Mouse (Mus musculus) cerebellum, postnatal 36 days (tissue): ENCODE results near the gene Pknox2.

Experiments
- DNase-seq, 2 experiments: peaks; one replicate each; pipeline ENCODE4 v3.0.0; 2021 to 2022; ENCODE audit warnings: mixed read lengths in 2 of 2

Gene Pknox2

DNA sequence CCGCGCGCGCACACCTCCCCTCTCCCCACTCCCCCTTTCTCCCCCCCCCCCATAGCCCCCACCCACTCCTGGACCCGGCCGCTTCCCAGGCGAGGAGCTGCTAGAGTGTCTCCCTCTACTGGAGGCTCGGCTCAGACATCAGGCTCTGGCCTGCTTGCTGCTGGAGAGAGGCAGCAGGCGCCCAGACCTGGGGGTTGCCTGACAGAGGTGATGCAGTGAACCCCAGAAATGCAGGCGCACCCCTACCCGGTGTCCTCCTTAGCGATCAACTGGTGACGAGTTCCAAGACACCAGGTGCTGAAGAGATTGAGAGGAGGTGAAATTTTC, at the start of gene Pknox2:
TSS of gene Pknox2 (minus strand) at position 49 of the 327 bp plus-strand sequence.
- peak; percentile 88 to 90 for DNase-seq

DNA sequence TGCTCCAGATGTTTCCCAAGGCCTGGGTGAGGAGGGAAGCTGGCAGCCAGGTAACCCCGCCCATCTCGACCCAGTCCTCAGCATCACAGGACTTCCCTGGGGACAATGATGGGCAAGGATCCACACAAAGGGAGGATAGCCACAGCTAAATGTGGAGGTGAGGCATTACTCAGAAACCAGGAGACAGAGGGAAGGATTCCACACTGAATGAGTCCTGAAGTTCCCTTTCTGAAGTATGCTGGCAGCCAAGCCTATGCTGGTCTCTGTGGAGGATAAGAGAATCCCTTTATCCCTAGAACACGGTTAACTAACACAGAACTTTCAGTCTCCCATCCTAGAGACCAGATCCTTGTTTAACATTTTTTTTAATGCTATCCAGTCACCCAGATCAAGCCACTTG, 40.8 kb upstream of the Pknox2 start:
- DNase-seq, result no peak

DNA sequence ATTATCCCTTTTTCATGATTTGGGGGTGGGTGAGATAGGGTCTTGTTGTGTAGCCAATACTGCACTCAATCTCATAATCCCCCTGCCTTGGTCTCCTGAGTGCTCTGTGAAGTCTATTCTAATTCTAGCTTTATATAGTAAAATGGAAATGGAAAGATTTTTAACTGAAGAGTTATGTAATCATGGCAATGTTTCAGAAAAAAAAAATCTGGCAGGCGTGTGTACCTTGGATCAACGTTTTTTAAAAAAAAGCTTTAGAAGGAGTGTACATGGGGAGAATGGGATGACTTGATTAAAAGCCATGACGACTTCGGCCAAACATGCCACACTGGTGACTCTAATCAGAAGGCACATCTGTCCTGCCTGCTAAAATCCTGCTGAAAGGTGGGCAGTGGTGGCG, 40.2 kb upstream of the Pknox2 start:
- DNase-seq, result no peak

DNA sequence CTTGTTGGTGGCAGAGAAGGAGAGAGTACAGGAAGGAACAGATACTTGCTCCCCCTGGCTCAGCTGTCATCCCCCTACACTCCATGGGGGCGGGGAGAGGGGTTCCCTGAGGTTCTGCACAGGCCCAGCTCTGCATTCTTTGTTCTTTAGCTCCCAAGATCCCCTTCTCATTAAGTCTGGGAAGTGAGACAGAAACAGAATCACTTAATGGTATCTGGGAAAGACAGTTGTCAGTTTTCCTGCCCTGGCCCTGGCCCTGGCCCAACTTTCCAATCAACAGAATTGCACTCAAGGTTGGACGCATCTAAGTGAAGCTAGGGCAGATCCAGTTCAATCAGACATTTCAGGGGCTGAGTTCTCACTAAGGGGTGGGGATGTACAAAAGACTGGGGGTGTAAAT, 36.0 kb upstream of the Pknox2 start:
- DNase-seq, result no peak

DNA sequence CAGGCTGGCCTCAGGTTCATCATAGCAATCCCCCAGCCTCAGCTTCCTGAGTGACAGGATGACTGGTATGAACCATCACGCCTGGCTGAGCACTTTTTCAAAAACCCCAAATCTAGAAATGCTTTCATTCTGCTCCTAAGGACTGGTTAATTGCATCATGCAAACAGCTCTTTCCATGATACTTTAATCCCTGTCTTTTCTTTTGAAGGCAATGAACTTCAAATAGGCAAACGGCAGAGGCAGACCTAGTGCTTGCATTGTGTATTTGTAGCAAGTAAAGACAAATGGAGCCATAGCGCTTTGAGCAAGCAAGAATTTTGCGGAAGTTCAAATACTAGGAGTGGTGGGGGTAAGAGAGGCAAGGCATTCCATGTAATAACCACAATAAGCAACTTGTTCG, 34.4 kb upstream of the Pknox2 start:
- DNase-seq, result no peak

DNA sequence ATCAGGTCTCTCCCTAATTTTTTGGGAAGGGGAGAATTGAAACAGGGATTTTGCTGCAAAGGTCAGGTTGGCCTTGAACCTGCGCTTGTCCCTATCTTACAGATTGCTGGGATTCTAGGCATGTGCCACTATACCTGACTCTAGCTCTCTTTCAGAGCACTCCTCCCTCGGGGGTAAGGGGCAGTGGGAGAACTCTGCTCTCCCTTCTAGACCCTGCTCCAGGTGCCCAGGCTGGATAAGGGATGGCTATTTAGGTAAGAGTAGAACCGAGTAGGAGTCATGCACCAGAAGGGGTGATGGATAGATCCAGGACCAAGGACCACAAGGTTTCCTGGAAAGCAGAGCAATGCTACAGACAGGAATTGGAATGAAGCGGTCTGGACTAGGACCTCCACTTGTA, 32.4 kb upstream of the Pknox2 start:
- no peak for DNase-seq

DNA sequence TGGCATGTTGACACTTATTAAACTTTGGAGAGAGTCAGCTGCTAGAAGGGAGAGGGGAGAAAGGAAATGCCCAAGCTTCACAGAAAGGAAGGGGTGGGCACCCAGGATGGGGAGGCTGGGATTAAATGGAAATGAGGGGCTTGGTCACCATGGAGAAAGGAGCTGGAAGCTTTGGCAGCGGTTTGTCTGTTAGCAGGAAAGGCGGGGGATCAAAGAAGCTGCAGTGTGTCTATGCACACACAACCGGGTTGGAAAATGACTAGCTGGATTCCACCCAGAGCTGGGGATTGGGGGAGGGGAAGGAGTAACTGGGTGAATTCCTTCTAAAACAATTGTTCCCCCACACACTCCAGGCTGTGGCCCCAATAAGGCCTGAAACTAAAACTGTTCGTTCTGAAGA, 31.7 kb upstream of the Pknox2 start:
- DNase-seq, result no peak

DNA sequence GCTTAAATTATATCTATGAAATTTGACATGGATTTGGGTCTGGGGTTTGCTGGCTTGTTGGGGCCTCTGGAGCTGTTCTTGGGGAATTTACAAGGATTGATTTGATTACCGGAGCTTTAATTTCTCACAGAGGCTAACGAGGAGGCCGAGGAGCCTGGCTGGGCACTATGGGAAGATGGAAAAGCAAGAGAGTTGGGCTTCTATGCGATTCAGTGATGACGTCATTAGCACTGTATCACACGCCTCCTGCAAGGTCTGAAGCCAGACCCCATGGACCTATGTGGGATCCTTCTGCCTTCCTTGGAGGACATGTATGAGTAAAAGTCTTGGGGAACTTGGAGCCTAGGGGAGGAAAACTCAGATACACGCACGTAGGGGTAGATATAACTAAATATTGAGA, 30.3 kb upstream of the Pknox2 start:
- no peak for DNase-seq

DNA sequence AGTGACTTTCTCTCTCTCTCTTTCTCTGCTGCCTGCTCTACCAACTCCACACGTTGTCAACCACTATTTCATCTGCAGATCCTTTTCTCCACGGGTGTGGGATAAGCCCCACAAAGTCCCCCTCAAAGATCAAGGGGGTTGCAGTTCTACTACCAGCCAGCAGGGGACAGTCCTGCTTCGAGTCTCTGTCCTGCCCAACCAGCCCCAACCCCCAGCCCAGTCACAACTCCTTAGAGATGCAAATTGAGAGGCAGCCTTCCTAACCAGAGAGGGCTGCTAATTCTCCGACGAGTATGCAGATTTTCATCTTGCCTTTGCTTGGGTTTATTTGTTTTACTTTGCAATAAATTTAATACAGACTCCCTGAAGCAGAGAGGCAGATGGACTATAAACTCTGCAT, 29.9 kb upstream of the Pknox2 start:
- peak; percentile 38 to 39 for DNase-seq

DNA sequence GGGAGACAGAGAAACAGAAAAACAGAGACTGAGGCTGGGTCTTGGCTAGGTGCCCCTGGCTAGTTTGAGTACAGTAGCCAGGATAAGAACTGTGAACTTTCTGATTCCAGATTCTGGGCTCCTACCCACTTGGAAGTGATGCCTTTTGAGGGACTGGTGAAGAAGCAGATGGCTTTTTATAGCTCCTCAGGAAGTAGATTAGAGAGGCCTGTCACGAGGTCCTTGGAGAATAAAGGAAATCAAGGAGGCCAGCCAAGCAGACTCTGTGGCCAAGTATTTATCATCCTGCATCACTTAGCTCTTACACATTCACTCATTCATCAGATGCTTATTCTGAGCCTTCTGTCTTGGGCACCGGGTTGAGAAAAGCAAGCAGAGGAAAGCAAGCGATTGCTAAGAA, 28.8 kb upstream of the Pknox2 start:
- no peak for DNase-seq

DNA sequence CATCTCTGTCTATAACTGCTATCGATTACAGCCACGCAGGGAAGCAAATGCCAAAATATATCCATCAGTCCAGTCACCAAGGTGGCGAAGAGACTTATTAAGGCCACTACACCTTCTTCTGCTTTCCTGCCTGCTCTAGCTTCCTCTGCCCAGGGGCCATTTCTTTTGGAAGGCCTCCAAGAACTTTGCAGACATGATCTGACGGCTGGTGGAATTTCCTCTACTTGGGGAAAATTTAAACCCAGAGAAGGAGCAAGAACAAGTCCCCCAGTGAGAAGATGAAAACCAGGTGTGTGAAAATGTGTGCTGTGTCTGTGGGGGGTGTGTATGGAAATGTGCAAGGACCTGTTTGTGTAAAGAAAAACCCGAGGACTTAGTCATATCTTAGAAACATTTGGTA, 26.2 kb upstream of the Pknox2 start:
- DNase-seq, result no peak

DNA sequence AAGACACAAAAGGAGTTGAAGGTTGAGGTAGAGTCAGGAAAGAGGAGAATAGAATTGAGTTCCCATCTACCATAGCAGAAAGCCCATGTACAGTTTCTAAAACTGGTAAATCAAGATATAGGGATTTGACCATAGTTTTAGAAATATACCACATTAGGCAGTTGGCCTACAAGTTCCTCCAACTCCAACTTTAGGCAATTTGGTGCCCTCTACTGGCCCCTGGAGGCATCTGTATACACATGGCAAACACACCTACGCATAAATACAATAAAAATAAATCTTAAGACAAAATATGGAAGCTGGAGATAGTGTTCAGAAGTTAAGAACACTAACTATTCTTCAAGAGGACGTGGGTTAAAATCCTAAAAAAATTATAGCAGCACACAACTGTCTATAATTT, 19.7 kb upstream of the Pknox2 start:
- DNase-seq, result no peak

DNA sequence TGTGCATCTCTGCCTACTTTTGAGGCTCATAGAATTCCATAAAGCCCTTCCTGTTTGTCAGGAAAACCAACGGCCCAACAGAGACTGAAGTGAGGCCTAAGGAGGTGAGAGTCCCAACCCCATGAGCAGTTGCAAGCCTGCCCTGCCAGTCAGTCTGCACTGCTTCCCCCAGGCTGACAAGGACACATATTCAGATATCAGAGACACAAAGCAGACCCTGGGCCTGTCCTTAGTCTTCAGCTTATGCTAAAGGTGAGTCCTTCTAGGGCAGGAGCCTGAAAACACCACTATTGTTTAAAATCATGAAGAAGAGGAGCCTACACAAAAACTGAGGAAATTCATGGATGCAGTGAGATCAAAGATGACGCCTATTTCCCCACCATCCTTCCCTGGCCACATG, 13.5 kb upstream of the Pknox2 start:
- DNase-seq, result no peak

DNA sequence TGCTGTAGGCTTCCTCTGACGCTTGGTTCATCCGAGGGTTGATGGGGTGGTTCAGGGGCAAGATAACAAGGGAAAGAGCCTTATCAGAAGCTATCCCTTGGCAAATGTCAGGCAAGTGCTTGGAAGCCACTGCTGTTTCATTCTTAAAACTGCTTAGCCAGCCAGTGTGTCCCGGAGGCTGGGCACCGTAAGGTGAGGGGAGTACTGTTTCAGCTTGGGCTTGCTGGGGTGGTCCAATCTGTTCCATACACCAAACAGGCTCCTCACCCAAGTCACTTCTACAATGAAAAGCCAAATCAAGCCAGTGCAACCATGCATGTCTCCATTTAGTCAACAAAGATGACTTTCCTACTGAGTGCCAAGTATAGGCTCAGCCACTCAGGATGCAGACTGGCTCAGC, 679 bp upstream of the Pknox2 start:
- no peak for DNase-seq

DNA sequence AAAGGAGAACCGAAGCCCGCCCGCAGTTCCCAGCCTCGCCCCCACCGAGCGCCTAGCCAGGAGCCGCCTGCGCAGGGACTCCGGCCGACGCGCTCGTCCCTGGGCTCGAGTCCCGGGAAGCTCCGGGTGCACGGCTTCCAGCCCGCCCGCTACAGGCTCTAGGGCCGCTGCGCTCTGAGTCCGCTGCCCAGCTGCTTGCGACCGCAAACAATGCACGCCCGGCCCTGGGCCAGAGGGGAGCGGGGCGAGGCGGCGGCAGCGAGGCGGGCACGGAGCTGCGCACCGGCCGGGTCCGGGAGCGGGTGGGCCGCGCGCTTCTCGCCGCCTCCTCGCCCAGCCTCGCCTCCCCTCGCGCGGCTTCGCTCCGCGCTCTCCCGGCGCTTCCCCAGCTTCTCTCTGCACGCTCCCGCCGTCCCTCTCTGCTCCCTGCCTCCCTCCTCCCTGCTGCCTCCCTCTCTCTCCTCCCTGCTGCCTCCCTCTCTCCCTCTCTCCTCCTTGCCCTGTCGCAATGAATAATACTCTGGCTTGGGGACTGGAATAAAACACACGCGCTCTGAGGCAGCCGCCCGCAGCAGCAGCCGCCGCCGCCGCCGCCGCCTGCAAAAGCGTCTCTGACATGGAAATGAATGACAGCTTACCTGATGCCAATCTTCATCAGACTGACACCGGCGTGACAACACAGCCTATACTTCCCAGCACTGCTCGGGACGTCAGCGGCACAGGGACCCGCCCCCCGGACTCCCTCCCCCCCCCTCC, 426 bp downstream of the Pknox2 start:
- DNase-seq, result peak; percentile 66 to 71

DNA sequence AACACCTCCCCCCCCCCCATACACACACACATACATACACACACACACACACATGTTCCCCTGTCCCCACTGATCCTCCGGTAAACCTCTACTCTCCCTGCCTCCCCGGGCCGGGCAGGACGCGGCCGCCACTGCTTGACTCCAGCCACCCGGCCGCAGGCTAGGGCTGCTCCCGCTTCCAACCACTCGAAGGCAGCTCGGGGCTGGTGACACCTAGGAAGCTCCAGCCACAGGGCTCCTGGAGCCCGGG, 929 bp downstream of the Pknox2 start:
- DNase-seq, result no peak

DNA sequence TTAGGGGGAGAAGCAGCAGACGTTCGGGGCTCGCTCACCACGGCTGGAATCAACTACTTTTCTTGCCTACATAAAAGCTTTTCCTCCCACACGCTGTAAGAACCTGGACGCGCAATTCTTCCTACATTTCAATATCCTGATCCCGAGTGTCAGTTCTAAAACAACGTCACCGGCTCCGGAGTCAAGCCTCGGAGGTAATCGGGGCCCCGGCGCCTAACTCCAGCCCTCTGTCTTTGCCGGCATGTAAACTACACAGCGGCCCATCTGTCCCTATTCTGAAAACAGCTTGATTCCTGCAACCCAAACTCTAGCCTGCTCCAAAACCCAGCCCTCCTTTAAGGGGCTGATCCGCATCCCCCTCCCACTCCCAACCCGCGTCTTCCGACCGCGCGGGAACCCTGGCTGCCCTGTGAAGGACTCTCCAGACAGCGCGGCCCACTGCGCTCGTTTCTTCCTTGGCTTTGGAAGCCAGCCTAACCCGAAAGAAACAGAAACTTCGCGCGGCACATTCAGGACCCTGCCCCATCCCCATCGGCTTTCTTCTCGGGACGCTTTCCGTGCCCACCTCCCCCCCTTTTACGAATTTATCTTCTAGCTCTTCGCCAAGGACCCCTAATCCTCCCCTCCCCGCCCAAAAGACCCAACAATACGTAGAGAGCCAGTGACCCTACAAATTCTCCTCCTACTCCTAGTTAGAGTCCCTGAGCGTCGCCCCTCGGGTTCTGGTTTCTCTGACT, 1.4 kb downstream of the Pknox2 start:
- DNase-seq, result peak; percentile 37 to 51

DNA sequence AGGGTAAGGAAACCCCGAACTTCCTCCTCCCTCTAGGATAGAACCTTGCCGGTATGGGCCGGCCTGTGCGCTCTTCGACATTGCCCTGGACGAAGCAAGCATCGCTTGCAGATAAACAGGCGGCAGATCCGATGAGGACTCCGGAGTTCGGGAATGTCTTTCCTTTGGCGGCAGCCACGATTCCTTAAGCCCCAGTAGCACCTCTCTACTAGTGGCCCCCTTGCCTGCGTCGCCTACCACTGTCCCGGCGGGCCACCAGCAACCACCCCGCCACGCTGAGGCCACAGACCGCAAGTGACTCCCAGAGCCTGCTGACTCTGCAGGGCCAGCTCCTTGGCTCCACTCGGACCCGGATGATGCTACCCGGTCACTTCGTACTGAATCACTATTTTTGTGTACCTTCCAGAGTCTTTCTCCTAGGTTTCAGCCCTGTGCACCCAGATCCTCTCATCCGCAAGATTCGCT, 2.0 kb downstream of the Pknox2 start:
- peak; percentile 57 to 62 for DNase-seq

DNA sequence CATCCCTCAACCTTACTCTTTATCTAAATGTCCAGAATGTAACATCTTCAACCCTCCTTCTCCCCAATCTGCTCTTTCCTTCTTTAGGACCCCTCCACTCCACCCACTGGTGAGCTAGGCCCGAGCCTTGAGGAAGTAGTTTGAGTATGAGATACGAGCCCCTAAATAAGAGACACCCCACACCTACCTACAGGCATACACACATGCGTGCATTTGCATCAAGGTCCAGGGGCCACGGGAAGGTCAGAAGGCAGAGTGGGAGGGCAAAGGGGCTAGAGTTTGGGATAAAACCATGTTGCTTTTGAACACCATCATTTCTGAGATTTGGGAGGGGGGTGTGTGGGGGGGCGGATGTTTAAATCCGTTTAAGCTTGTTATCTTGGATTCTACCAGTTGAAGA, 2.5 kb downstream of the Pknox2 start:
- no peak for DNase-seq

DNA sequence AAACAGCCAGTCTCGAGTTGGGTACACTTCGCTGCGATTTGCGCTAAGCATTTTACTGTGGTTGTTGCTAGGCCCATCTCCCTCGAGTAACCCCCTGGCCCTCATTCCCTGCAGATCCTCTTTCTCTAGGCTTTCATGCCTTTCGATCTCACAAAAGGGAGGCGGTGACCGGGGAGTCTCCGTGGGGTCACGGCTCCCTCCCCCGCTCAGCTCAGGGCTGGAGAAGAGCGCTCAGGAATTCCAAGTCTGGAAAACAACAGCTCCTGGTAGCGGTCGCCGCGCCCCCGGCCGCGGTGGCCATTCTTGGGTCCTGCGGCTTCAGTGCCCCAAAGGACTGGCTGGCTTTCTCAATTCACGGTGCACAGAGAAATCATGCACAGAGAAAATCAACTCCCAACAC, 3.0 kb downstream of the Pknox2 start:
- DNase-seq, result peak in 1 of 2 experiments; percentile 32

DNA sequence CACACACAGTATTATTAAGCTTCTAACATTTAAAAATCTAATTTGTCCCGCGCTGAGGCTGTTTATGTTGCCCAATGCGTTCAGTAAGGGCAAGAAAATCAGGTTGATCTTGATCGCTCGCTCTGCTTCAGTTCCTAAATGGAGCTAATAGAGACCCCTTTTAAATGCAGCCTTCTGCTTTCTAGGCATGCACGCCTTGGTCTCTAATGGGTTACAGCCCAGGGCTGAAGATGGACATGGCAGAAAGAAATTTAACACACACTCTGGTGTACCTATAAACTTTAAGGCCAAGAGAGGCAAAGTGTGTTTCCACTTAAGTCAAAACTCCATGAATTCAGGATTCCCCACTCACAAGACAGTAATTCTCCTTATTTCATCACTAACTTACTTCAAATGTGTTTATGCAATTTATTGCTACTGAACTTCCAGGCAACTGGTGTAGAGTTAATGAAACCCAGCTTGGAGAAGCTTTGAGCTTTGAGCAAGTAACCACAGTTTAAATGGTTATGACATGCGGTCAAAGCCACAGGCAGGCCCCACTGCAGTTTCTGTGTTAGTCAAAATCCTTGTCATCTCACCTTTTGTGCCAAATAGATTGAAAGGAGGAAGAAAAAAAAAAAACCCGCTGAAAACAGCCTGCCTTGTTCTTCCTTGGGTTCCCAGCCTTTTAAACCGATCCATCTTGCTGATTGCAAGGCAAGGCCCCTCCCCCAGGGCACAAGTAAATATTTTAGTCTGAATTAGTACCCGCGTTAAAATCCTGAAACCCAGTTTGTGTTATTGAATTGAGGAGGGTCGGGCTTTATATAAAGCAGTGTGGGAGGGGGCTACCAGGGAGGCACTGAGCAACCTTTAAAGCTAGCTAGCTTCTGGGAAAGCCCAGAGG, 3.9 kb downstream of the Pknox2 start:
- no peak for DNase-seq

DNA sequence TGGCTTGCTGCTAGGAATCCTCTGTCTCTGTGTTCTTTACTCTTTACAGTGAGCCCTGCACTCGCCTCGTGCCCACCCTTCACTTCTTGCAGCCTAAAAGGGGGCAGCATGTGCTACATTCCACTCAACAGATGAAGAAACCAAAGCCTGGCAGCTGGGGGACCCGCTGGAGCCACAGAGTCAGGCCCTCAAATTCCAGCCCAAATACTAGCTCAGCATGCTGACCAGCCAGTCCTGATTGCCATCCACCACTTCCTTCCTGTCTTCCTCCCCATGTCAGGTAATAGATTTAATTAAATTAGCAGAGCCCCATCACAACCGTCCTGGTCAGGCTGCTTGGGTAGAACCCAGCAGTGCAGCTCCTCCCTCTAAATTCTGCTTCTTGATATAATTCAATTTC, 5.1 kb downstream of the Pknox2 start:
- no peak for DNase-seq

DNA sequence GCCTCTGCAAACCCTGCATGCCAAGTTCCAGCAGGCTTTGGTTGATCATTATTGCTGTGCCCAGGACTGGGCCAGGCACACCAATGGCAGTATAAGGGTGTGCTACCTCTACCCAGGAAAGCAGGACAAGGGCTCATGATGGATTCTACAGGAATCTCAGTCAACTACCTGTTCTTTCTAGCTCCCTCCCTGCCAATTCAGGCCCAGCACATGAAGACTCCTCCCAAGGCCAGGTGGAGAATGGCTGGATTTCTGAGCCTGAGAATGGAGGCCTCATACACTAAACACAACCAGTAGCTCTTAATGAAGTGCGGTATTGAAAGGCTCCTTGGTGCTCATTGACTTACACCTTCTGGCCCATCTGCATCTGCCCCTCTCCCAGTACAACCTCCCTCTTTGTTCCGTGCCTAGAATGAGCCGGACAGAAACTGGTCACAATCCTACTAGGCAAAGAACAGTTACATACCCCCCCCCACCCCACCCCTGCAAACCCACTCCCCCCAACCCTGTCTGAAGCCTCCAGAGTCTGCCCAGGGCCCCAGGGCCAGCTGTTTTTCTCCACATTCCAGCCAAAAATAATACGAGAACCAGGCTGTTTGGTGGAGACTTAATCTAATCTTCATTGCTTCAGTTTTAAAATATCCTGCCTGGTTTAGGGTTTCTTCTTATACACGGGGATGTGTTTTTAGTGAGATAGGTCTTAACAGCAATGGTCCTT, 6.6 kb downstream of the Pknox2 start:
- no peak for DNase-seq
